Mouse (Mus musculus): ENCODE results near the gene Sgce. TPM values are rescaled to one million over a fixed set of nuclear protein-coding genes. Genes with fewer than 3 reads are reported as not detected.

Sgce gene
- polyA plus RNA-seq (2012; rRNA removed; ENCODE audit: low replicate concordance): 2.2 TPM in 2 replicates

GRCm38 (mm10) chr6:4746696-4747439 is at the start of gene Sgce, which contains the start of gene Peg10:
Sgce (minus strand) TSS chr6:4747207.
Peg10 (plus strand) TSS chr6:4747306.

Other genes starting within 250 kb of the Sgce start
- gene Col1a2, start 242.4 kb downstream of the Sgce start, polyA plus RNA-seq (2012; rRNA removed; ENCODE audit: low replicate concordance): 18.7 and 43.2 TPM in 2 replicates
- gene Casd1, start 146.4 kb downstream of the Sgce start, polyA plus RNA-seq (2012; rRNA removed; ENCODE audit: low replicate concordance): 4.5 and 5.7 TPM in 2 replicates
- 0.11 and 0.25 TPM in 2 replicates for gene Peg10, start 99 bp upstream of the Sgce start, polyA plus RNA-seq (2012; rRNA removed; ENCODE audit: low replicate concordance)
- 0.74 and 1.2 TPM in 2 replicates for gene Ppp1r9a, start 155.7 kb upstream of the Sgce start, polyA plus RNA-seq (2012; rRNA removed; ENCODE audit: low replicate concordance)